Comparison of ENCODE assay signal across 11 mouse cellular contexts in the genomic region with DNA sequence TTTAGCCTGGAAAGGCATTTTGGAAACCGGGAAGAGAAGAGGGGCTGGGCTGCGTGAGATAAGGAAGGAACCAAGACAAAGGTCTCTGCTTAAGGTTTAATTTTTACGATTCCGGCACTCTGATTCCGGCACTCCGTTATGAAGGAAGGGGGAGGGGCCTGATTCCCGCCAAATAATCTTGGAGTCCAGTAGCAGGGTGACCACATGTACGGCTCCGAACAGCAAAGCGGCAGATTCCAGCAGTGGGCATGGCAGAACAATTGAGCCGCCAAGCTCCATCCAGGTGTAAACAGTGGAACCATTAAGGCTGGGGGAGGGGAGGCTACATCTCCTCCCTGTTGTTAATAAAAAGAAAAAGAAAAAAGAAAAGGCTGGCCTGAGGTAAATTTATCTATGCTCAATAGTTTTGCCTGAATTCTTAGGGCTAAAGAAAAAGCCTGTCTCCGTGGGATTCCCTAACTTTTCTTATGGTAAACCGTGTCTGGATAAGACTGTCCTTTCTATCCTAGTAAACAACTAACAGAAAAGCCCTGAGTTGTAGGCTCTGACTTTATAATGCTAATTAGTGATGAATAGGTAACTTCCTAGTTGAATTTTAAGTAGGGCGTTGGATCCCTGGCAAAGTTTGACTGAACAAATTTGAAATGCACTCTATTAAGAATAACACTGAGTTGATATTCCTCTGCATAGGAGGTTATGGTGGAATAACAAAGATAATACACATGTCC. TPM values are rescaled to one million over a fixed set of nuclear protein-coding genes. Genes with fewer than 3 reads are reported as not detected.
A peak's percentile ranks its signal among the peaks of the same experiment; 100 is the strongest.
DNase-seq lines count a peak whose midpoint lies in the region; ATAC-seq and TF ChIP-seq lines count a peak whose summit lies in the region.
"Not testable (repeated sequence)": the region's sequence is repeated elsewhere in the genome, so short reads cannot be mapped to it uniquely, and the experiment has no call there.
"Had no signal": no experiment of that assay in that cellular context is flagged by ENCODE, and none has a peak within 500 bp of the region (broad histone marks: within the 10 kb centered on the region; RNA-seq: fewer than 3 reads in every experiment).

No protein-coding gene starts in this region.

- peaks cover 7 to 16% of the 10 kb centered on the region in 2 experiments; a peak in 3 of 4 replicates for H3K4me1 ChIP-seq in ES-E14 (ENCODE audit: control insufficient read depth in 2 of 2, insufficient read depth in 2 of 2, low read length in 2 of 2, poor library complexity in 1 of 2)
- not testable (repeated sequence) for H3K4me1 ChIP-seq in forebrain, embryonic 13.5 days; intestine, embryonic 15.5 days (replicated peaks); kidney, postnatal 0 days (replicated peaks; ENCODE audit: insufficient read depth, low read length)

- not testable (repeated sequence) for H3K27me3 ChIP-seq in forebrain, embryonic 13.5 days; intestine, embryonic 15.5 days (replicated peaks); kidney, postnatal 0 days (ENCODE audit: insufficient read depth, low read length)

- 0 out of 4 replicates have a peak overlapping the region, but pooled peaks of 1 of the 2 experiments have one; percentile 6 for H3K4me3 ChIP-seq in ES-E14 (ENCODE audit: insufficient read depth in 1 of 2, low read depth in 1 of 2, low read length in 2 of 2, poor library complexity in 1 of 2, severe bottlenecking in 1 of 2)
- not testable (repeated sequence) for H3K4me3 ChIP-seq in forebrain, embryonic 13.5 days; intestine, embryonic 15.5 days (replicated peaks); kidney, postnatal 0 days (replicated peaks; ENCODE audit: low read depth, low read length)

- not testable (repeated sequence) for H3K9me3 ChIP-seq in ES-E14 (ENCODE audit: control insufficient read depth, insufficient read depth, low read depth, low read length); forebrain, embryonic 13.5 days (replicated peaks); intestine, embryonic 15.5 days; kidney, postnatal 0 days (replicated peaks; ENCODE audit: low read length)

- not testable (repeated sequence) for ATAC-seq in forebrain, embryonic 13.5 days; intestine, embryonic 15.5 days; kidney, postnatal 0 days (replicated peaks; ENCODE audit: low FRiP score, low read depth)

- H3K4me2 ChIP-seq in forebrain, embryonic 13.5 days, result peak overlapping the region; percentile 12; the same call in 1 of the 2 replicates
- H3K4me2 ChIP-seq in intestine, embryonic 15.5 days (replicated peaks), result 0 out of 2 replicates have a peak overlapping the region, but pooled peaks have one; percentile 6
- peak overlapping the region; percentile 23; the same call in 1 of the 2 replicates for H3K4me2 ChIP-seq in kidney, postnatal 0 days (ENCODE audit: low read length)

- TF ChIP-seq CTCF in kidney, postnatal 0 days (IDR thresholded peaks at IDR 0.05; ENCODE audit: low read depth), result not testable (repeated sequence)

- in situ Hi-C loops in ES-E14 (cut with MboI; ENCODE audit: low sequenced_read_pairs in 2 of 2, unreplicated experiment in 2 of 2), result not testable (repeated sequence)

- WGBS in forebrain, embryonic 13.5 days, result 33% methylated on average over 14 of the region's 14 CpGs
- WGBS in intestine, embryonic 15.5 days, result 39% methylated on average over 14 of the region's 14 CpGs
- 30% methylated on average over 14 of the region's 14 CpGs for WGBS in kidney, postnatal 0 days

- not testable (repeated sequence) for H3K9ac ChIP-seq in ES-E14 (ENCODE audit: insufficient read depth, low read depth, low read length, poor library complexity, severe bottlenecking); forebrain, embryonic 13.5 days; intestine, embryonic 15.5 days; kidney, postnatal 0 days (ENCODE audit: low read depth, low read length)

- peak overlapping the region; percentile 83 for H3K27ac ChIP-seq in ES-E14 (ENCODE audit: insufficient read depth, low read depth, low read length, poor library complexity, severe bottlenecking)
- not testable (repeated sequence) for H3K27ac ChIP-seq in forebrain, embryonic 13.5 days; intestine, embryonic 15.5 days; kidney, postnatal 0 days

- not testable (repeated sequence) for DNase-seq in ES-E14 (ENCODE audit: low read depth, low spot score); kidney, postnatal 0 days (ENCODE audit: low spot score)
- DNase-seq in kidney, adult 8-10 months, result peak; percentile 14 to 38
- DNase-seq in kidney, postnatal 36 days, result peak; percentile 26 to 65

- H3K36me3 ChIP-seq in ES-E14 (ENCODE audit: control insufficient read depth, insufficient read depth, low read length, poor library complexity, severe bottlenecking); forebrain, embryonic 13.5 days (ENCODE audit: poor library complexity, severe bottlenecking); intestine, embryonic 15.5 days; kidney, postnatal 0 days (ENCODE audit: insufficient read depth, low read length): not testable (repeated sequence)

RNA-seq across cellular contexts. Expression of a gene that starts 57.1 kb away (rescaled TPM):
- total RNA-seq in ES-E14 (2012; rRNA removed), result 0.58 and 1.1 TPM in 2 replicates
- 3.0 and 3.4 TPM in 2 replicates for polyA plus RNA-seq in forebrain, embryonic 13.5 days (2015; fragmentation: Nextera tagmentation; extraction: Ambion mirVana)
- polyA plus RNA-seq in intestine, embryonic 15.5 days (2015; fragmentation: Nextera tagmentation; extraction: Ambion mirVana), result 0.29 and 0.73 TPM in 2 replicates
- 1.4 and 2.0 TPM in 2 replicates for polyA plus RNA-seq in kidney, postnatal 0 days (2015; fragmentation: Nextera tagmentation; extraction: Ambion mirVana)
- total RNA-seq: gastrocnemius, adult 8-10 months; gastrocnemius, postnatal 36 days; heart, postnatal 36 days; MEL had no signal
- polyA plus RNA-seq: heart, postnatal 0 days had no signal
